Mouse (Mus musculus) lung, postnatal 0 days (tissue): ENCODE data around the gene Cdc14b.

Source experiments
- CTCF ChIP-seq: IDR thresholded peaks from 2 replicates; pipeline ENCODE4 v1.5.1; 2016; ENCODE audit warnings: antibody characterized with exemption, mild to moderate bottlenecking
- EP300 ChIP-seq: IDR thresholded peaks from 2 replicates; pipeline ENCODE4 v1.6.1; 2016; ENCODE audit warnings: antibody characterized with exemption, mild to moderate bottlenecking, control low read depth

- TF ChIP-seq CTCF (no peak), EP300 (no peak)
These were observed 35.5 kb upstream of the Cdc14b start for GRCm38 (mm10) chr13:64310585-64310984.
